Mouse (Mus musculus) liver, embryonic 16.5 days (tissue): ENCODE data around the gene Exo5. TPM values are rescaled to one million over a fixed set of nuclear protein-coding genes. Genes with fewer than 3 reads are reported as not detected.

ENCODE experiments used
- ATAC-seq: fragments of 200-750 bp; cut with Nextera tagmentation; 2 replicates; pipeline ENCODE4 v1.8.0; 2017; ENCODE audit warnings: low read depth, mild to moderate bottlenecking, moderate number of reproducible peaks, moderate library complexity
- H3K27ac ChIP-seq: fragments of 300-500 bp; sonication (generic); 2 replicates; pipeline ENCODE4 v1.5.1; 2014; ENCODE audit warnings: mild to moderate bottlenecking, low read length
- H3K27me3 ChIP-seq: fragments of 300-500 bp; sonication (generic); 2 replicates; pipeline ENCODE4 v1.6.1; 2014; ENCODE audit warnings: low read depth, low read length, mixed read lengths; ENCODE audit not compliant: control insufficient read depth, insufficient read depth
- H3K36me3 ChIP-seq: fragments of 300-500 bp; sonication (generic); 2 replicates; pipeline ENCODE4 v1.6.1; 2014; ENCODE audit warnings: mild to moderate bottlenecking; ENCODE audit not compliant: control insufficient read depth, insufficient read depth
- H3K4me1 ChIP-seq: fragments of 300-500 bp; sonication (generic); 2 replicates; pipeline ENCODE4 v1.6.1; 2014; ENCODE audit warnings: low read depth, low read length, mixed read lengths; ENCODE audit not compliant: control insufficient read depth
- H3K4me2 ChIP-seq: fragments of 300-500 bp; sonication (generic); 2 replicates; pipeline ENCODE4 v1.6.1; 2014; ENCODE audit warnings: low read depth, low read length, mixed read lengths
- H3K4me3 ChIP-seq: fragments of 300-500 bp; sonication (generic); 2 replicates; pipeline ENCODE4 v1.5.1; 2014; ENCODE audit warnings: low read depth, mild to moderate bottlenecking, low read length
- H3K9ac ChIP-seq: fragments of 300-500 bp; sonication (generic); 2 replicates; pipeline ENCODE4 v1.6.1; 2014; ENCODE audit warnings: low read depth, low read length
- H3K9me3 ChIP-seq: fragments of 300-500 bp; sonication (generic); replicated peaks from 2 replicates; pipeline ENCODE4 v1.6.1; 2016; ENCODE audit warnings: low read length; ENCODE audit not compliant: control insufficient read depth
- WGBS: fragments of 180-500 bp; shearing (Covaris S2); extraction: QIAGEN DNeasy Blood & Tissue Kit; methylation state at CpG from one replicate; pipeline ENCODE4 v1.1.7; 2014; ENCODE audit not compliant: insufficient replicate concordance; 5-methylcytosine and 5-hydroxymethylcytosine counted together
- polyA plus RNA-seq: library from polyadenylated mRNA; unstranded; fragments of >200 nt; fragmentation: Nextera tagmentation; extraction: Ambion mirVana; gene quantifications from 2 replicates; pipeline ENCODE4 v1.2.1, GENCODE M21; 2015

The Exo5 gene
- polyA plus RNA-seq, 1 experiment from 2014 or later = 5.7 TPM

DNA sequence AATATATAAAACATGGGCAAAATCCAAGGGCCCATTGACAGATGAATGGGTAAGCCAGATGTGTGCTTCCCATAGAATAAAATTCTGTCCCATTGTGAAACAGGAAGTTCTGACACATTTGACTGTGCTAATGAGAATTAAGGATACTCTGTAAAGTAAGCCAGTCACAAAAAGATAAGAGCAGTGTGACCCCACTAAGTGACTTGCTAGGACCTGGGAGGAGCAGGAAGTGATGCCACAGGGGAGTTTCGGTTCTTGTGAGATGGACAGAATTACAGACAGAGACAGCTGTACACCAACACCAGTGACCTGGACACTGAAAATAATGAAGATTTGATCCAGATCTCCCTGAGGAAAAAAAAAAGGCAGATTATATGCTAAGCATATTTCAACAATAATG, 11.0 kb downstream of the Exo5 start:
- 22% methylated on average over 1 of the region's 1 CpGs for WGBS
- H3K27ac ChIP-seq = no peak overlapping the region
- H3K27me3 ChIP-seq = no peaks in the 10 kb centered on the region
- no peak overlapping the region for H3K4me2 ChIP-seq
- H3K36me3 ChIP-seq = no peaks in the 10 kb centered on the region
- ATAC-seq = no peak
- no peak overlapping the region for H3K4me3 ChIP-seq
- H3K9me3 ChIP-seq = no peaks in the 10 kb centered on the region
- no peaks in the 10 kb centered on the region for H3K4me1 ChIP-seq
- no peak overlapping the region for H3K9ac ChIP-seq

- Histone ChIP-seq H3K4me2 (no peak overlapping the region), H3K4me3 (no peak overlapping the region), H3K4me1 (no peaks in the 10 kb centered on the region), H3K9me3 (no peaks in the 10 kb centered on the region), H3K36me3 (no peaks in the 10 kb centered on the region), H3K9ac (no peak overlapping the region), H3K27me3 (no peaks in the 10 kb centered on the region), H3K27ac (no peak overlapping the region)
- no peak for ATAC-seq
- WGBS = 63% methylated on average over 8 of the region's 8 CpGs
These were observed 11.4 kb downstream of the Exo5 start for GRCm38 (mm10) chr4:120913443-120913842.

DNA sequence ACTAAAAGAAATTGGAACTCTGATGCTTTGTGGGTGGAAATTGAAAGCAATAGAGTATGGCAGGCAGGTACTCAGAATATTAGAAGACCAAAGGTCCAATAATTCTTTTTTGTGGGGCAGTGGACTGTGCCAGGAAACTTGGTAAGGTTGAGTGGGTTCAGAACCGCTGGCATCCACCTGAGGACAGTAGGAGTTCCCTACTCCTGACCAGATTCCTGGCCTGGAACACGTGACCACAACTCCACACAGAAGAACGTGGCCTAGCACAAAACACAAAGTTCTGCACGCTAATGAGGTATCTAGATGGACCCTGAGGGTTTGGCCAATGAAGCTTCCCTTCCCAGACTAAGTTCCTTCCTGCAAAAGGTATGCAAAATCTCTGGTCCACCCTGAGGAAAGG, 12.0 kb downstream of the Exo5 start:
- H3K4me2 ChIP-seq = no peak overlapping the region

GRCm38 (mm10) chr4:120911086-120911485, 13.7 kb downstream of the Exo5 start:
- H3K36me3 ChIP-seq = no peaks in the 10 kb centered on the region
- no peaks in the 10 kb centered on the region for H3K9me3 ChIP-seq
- no peak overlapping the region for H3K4me2 ChIP-seq
- no peak for ATAC-seq
- 82% methylated on average over 6 of the region's 6 CpGs for WGBS
- no peaks in the 10 kb centered on the region for H3K27me3 ChIP-seq
- H3K9ac ChIP-seq = no peak overlapping the region
- no peak overlapping the region for H3K4me3 ChIP-seq
- no peak overlapping the region for H3K27ac ChIP-seq
- H3K4me1 ChIP-seq = no peaks in the 10 kb centered on the region

More for the DNA sequence above, 12.0 kb downstream of the Exo5 start:
- no peak overlapping the region for H3K9ac ChIP-seq
- no peak for ATAC-seq
- H3K9me3 ChIP-seq = no peaks in the 10 kb centered on the region
- no peaks in the 10 kb centered on the region for H3K27me3 ChIP-seq
- whole genome bisulfite sequencing = 47% methylated on average over 4 of the region's 4 CpGs
- H3K4me3 ChIP-seq = no peak overlapping the region
- H3K36me3 ChIP-seq = no peaks in the 10 kb centered on the region
- H3K4me1 ChIP-seq = no peaks in the 10 kb centered on the region
- H3K27ac ChIP-seq = no peak overlapping the region

GRCm38 (mm10) chr4:120909558-120910150, 15.2 kb downstream of the Exo5 start:
- 27% methylated on average over 15 of the region's 15 CpGs for WGBS
- no peaks in the 10 kb centered on the region for H3K4me1 ChIP-seq
- H3K4me3 ChIP-seq = no peak overlapping the region
- no peak for ATAC-seq
- no peak overlapping the region for H3K9ac ChIP-seq
- no peak overlapping the region for H3K4me2 ChIP-seq
- H3K9me3 ChIP-seq = no peaks in the 10 kb centered on the region
- H3K36me3 ChIP-seq = no peaks in the 10 kb centered on the region
- H3K27ac ChIP-seq = no peak overlapping the region
- no peaks in the 10 kb centered on the region for H3K27me3 ChIP-seq

- Histone ChIP-seq H3K4me2 (no peak overlapping the region), H3K36me3 (no peaks in the 10 kb centered on the region), H3K4me3 (no peak overlapping the region), H3K9me3 (no peaks in the 10 kb centered on the region), H3K4me1 (no peaks in the 10 kb centered on the region), H3K27me3 (no peaks in the 10 kb centered on the region), H3K9ac (no peak overlapping the region), H3K27ac (no peak overlapping the region)
- WGBS = 53% methylated on average over 5 of the region's 5 CpGs
- ATAC-seq = no peak
These were observed 19.2 kb downstream of the Exo5 start for GRCm38 (mm10) chr4:120905644-120906043.

- H3K4me1 ChIP-seq = no peaks in the 10 kb centered on the region
- WGBS = 15% methylated on average over 4 of the region's 4 CpGs
- no peaks in the 10 kb centered on the region for H3K9me3 ChIP-seq
- no peaks in the 10 kb centered on the region for H3K27me3 ChIP-seq
- H3K27ac ChIP-seq = no peak overlapping the region
- no peak overlapping the region for H3K9ac ChIP-seq
- ATAC-seq = no peak
- no peaks in the 10 kb centered on the region for H3K36me3 ChIP-seq
- H3K4me3 ChIP-seq = no peak overlapping the region
- H3K4me2 ChIP-seq = no peak overlapping the region
These were observed 20.3 kb downstream of the Exo5 start for GRCm38 (mm10) chr4:120904533-120904932.

GRCm38 (mm10) chr4:120895810-120896584, 28.8 kb downstream of the Exo5 start:
- no peak overlapping the region for H3K9ac ChIP-seq
- H3K27ac ChIP-seq = no peak overlapping the region
- H3K4me2 ChIP-seq = no peak overlapping the region
- H3K36me3 ChIP-seq = no peaks in the 10 kb centered on the region
- H3K4me3 ChIP-seq = no peak overlapping the region
- 60% methylated on average over 7 of the region's 7 CpGs for WGBS
- H3K27me3 ChIP-seq = no peaks in the 10 kb centered on the region
- H3K4me1 ChIP-seq = no peaks in the 10 kb centered on the region
- no peak for ATAC-seq
- no peaks in the 10 kb centered on the region for H3K9me3 ChIP-seq

DNA sequence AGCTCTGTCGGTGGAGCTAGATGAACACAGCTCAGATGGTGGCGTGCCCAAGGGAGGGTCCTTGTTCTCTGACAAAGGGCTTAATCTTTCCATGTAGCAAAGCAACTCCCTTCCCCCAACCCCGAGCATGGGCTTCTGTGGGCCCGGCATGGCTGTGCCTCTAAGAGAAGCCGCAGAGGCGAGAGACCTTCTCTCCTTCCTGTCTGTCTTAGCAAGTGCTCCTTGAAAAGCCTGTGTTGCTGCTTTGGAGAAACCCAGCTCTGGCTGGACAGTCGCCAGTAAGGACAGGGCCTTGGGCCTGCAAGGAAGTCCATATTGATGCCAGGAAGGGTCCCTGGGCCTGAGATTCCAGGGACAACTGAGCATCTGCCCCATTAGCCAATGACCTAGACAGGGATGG, 29.6 kb downstream of the Exo5 start:
- WGBS = 56% methylated on average over 7 of the region's 7 CpGs

More for the DNA sequence above, 29.6 kb downstream of the Exo5 start:
- Histone ChIP-seq H3K27ac (no peak overlapping the region), H3K36me3 (no peaks in the 10 kb centered on the region), H3K4me2 (no peak overlapping the region), H3K4me3 (no peak overlapping the region), H3K27me3 (no peaks in the 10 kb centered on the region), H3K4me1 (no peaks in the 10 kb centered on the region), H3K9me3 (no peaks in the 10 kb centered on the region), H3K9ac (no peak overlapping the region)
- no peak for ATAC-seq
